Mouse (Mus musculus) intestine, embryonic 15.5 days (tissue): ENCODE measurements around the gene Dld. TPM values are rescaled to one million over a fixed set of nuclear protein-coding genes. Genes with fewer than 3 reads are reported as not detected.

Experiments
- ATAC-seq: fragments of 200-750 bp; cut with Nextera tagmentation; 2 replicates; pipeline ENCODE4 v1.8.0; 2017; ENCODE audit warnings: moderate TSS enrichment, moderate library complexity
- H3K27ac ChIP-seq: fragments of 300-500 bp; sonication (generic); 2 replicates; pipeline ENCODE4 v1.5.1; 2015; ENCODE audit warnings: mild to moderate bottlenecking, inconsistent platforms
- H3K27me3 ChIP-seq: fragments of 300-500 bp; sonication (generic); replicated peaks from 2 replicates; pipeline ENCODE4 v1.6.1; 2015; ENCODE audit warnings: inconsistent platforms
- H3K36me3 ChIP-seq: fragments of 300-500 bp; sonication (generic); 2 replicates; pipeline ENCODE4 v1.6.1; 2015; ENCODE audit warnings: inconsistent platforms
- H3K4me1 ChIP-seq: fragments of 300-500 bp; sonication (generic); replicated peaks from 2 replicates; pipeline ENCODE4 v1.6.1; 2015; ENCODE audit warnings: inconsistent platforms
- H3K4me2 ChIP-seq: fragments of 300-500 bp; sonication (generic); replicated peaks from 2 replicates; pipeline ENCODE4 v1.6.1; 2015; ENCODE audit warnings: mild to moderate bottlenecking, inconsistent platforms
- H3K4me3 ChIP-seq: fragments of 300-500 bp; sonication (generic); replicated peaks from 2 replicates; pipeline ENCODE4 v1.5.1; 2015; ENCODE audit warnings: inconsistent platforms
- H3K9ac ChIP-seq: fragments of 300-500 bp; sonication (generic); 2 replicates; pipeline ENCODE4 v1.6.1; 2015; ENCODE audit warnings: inconsistent platforms
- H3K9me3 ChIP-seq: fragments of 300-500 bp; sonication (generic); 2 replicates; pipeline ENCODE4 v1.6.1; 2016; ENCODE audit warnings: inconsistent platforms
- WGBS: fragments of 180-500 bp; shearing (Covaris S2); methylation state at CpG from one replicate; pipeline ENCODE4 v1.1.7; 2015; 5-methylcytosine and 5-hydroxymethylcytosine counted together
- polyA plus RNA-seq: library from polyadenylated mRNA; unstranded; fragments of >200 nt; fragmentation: Nextera tagmentation; extraction: Ambion mirVana; gene quantifications from 2 replicates; pipeline ENCODE4 v1.2.1, GENCODE M21; 2015

Dld gene
- polyA plus RNA-seq, 1 experiment from 2014 or later, result 171 TPM

GRCm38 (mm10) chr12:31283617-31284136 lies 67.6 kb downstream of the Dld start:
- no peaks in the 10 kb centered on the region for H3K27me3 ChIP-seq
- ATAC-seq, result no peak
- no peaks in the 10 kb centered on the region for H3K9me3 ChIP-seq
- no peak overlapping the region for H3K9ac ChIP-seq
- H3K4me3 ChIP-seq, result no peak overlapping the region
- no peak overlapping the region for H3K4me2 ChIP-seq
- WGBS, result 77% methylated on average over 4 of the region's 4 CpGs
- no peak overlapping the region for H3K27ac ChIP-seq
- H3K36me3 ChIP-seq, result peaks cover 37% of the 10 kb centered on the region
- H3K4me1 ChIP-seq, result no peaks in the 10 kb centered on the region

GRCm38 (mm10) chr12:31283131-31283530 lies 68.1 kb downstream of the Dld start:
- no peak overlapping the region for H3K27ac ChIP-seq
- 81% methylated on average over 4 of the region's 4 CpGs for WGBS
- ATAC-seq, result no peak
- H3K27me3 ChIP-seq, result no peaks in the 10 kb centered on the region
- peaks cover 33% of the 10 kb centered on the region for H3K36me3 ChIP-seq
- no peaks in the 10 kb centered on the region for H3K9me3 ChIP-seq
- no peak overlapping the region for H3K4me3 ChIP-seq
- no peaks in the 10 kb centered on the region for H3K4me1 ChIP-seq
- no peak overlapping the region for H3K4me2 ChIP-seq
- no peak overlapping the region for H3K9ac ChIP-seq

- peaks cover 27% of the 10 kb centered on the region for H3K36me3 ChIP-seq
Observed at GRCm38 (mm10) chr12:31282241-31282640, 69.0 kb downstream of the Dld start.

More at GRCm38 (mm10) chr12:31282241-31282640, 69.0 kb downstream of the Dld start:
- no peak for ATAC-seq
- H3K9me3 ChIP-seq, result no peaks in the 10 kb centered on the region
- no peaks in the 10 kb centered on the region for H3K27me3 ChIP-seq
- no peak overlapping the region for H3K4me2 ChIP-seq
- H3K4me3 ChIP-seq, result no peak overlapping the region
- WGBS, result 48% methylated on average over 5 of the region's 5 CpGs
- no peak overlapping the region for H3K27ac ChIP-seq
- no peaks in the 10 kb centered on the region for H3K4me1 ChIP-seq
- H3K9ac ChIP-seq, result no peak overlapping the region

Other genes with a start within 250 kb of the Dld start
- not detected in 2 replicates for gene Gm6993, start 110.7 kb downstream of the Dld start, polyA plus RNA-seq
- gene Lamb1, start 86.2 kb downstream of the Dld start, polyA plus RNA-seq, result 73.5 and 81.3 TPM in 2 replicates
- 12.5 and 13.4 TPM in 2 replicates for gene Slc26a3, start 39.4 kb upstream of the Dld start, polyA plus RNA-seq
- 13.9 TPM in 2 replicates for gene Cbll1, start 148.2 kb upstream of the Dld start, polyA plus RNA-seq
- 0.16 and 0.24 TPM in 2 replicates for gene Slc26a4, start 208.5 kb upstream of the Dld start, polyA plus RNA-seq